In the genomic region with DNA sequence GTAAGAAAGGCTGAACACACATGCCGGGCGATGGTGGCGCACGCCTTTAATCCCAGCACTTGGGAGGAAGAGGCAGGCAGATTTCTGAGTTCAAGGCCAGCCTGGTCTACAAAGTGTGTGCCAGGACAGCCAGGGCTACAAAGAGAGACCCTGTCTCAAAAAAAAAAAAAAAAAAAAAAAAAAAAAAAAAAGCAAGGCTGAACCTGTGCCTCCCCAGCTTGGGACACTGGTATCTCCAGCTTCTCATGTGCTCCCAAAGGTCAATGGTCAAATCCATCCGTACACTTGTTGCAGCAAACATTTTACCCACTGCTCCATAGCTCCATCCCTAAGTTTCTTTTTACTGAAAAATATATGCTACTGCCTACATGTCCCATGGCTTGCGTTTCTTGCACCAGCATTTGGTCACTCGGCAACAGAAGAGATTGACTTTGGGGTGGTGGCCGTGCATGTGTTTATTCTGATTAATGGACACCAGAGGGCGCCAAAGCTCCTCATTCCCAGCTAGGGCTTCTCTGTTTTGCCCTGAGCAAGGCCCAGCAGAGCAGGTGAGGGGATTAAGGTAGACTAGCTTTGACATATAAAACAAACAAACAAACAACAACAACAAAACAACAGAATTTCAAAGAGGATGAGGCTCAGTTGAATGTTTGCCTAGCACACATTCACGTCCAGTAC, we compare ENCODE assay signal across 1 mouse cellular context.
TF ChIP-seq lines count a peak whose summit lies in the region.

No protein-coding gene starts in this region.

TF ChIP-seq in MEL, 35 proteins besides CTCF, POLR2A, EP300 and RAD21 (continued from another document):
- TF ChIP-seq MEF2A (IDR thresholded peaks at IDR 0.05; ENCODE audit: extremely low read depth, insufficient replicate concordance, low read depth, low read length, poor library complexity, severe bottlenecking): no peak
- TF ChIP-seq USF2 (IDR thresholded peaks at IDR 0.05; ENCODE audit: borderline replicate concordance in 1 of 2, insufficient read depth in 1 of 2, low read depth in 1 of 2, low read length in 2 of 2): no peak
TF ChIP-seq in MEL: peak in this region for 0.
